Mouse (Mus musculus) adrenal gland, adult 2 months (tissue): ENCODE results near the gene Gm20503. TPM values are rescaled to one million over a fixed set of nuclear protein-coding genes. Genes with fewer than 3 reads are reported as not detected.

Experiments
- polyA plus RNA-seq: library from polyadenylated mRNA; depleted of rRNA; stranded (reverse); fragments of >200 nt; gene quantifications from 2 replicates; pipeline ENCODE4 v1.2.3, GENCODE M21; 2012; rRNA removed
- total RNA-seq, 2 experiments: library from RNA; stranded (reverse); gene quantifications; 2 replicates each; pipeline ENCODE4 v1.2.3; 2021

Gene Gm20503
- total and polyA plus RNA-seq, 3 experiments, result 2.9 TPM; not detected in 2

Other genes starting within 250 kb of the Gm20503 start
- under 1 TPM; 0.07 to 0.35 TPM for gene Olfr267, start 215.5 kb upstream of the Gm20503 start, total RNA-seq
- gene Olfr267, start 215.5 kb upstream of the Gm20503 start, polyA plus RNA-seq, result not detected in 2 replicates
- gene Ecpas, start 90.5 kb upstream of the Gm20503 start, total RNA-seq, result 100 to 1,000 TPM; 132 to 194 TPM
- gene Ecpas, start 90.5 kb upstream of the Gm20503 start, polyA plus RNA-seq, result 55.6 and 63.9 TPM in 2 replicates
- gene Zkscan16, start 59.6 kb upstream of the Gm20503 start, total RNA-seq, result 1 to 10 TPM; 3.1 to 3.5 TPM
- gene Zkscan16, start 59.6 kb upstream of the Gm20503 start, polyA plus RNA-seq, result 0.17 TPM in 1 of 2 replicates, not detected in the other
- gene Ptgr1, start 16.1 kb upstream of the Gm20503 start, total RNA-seq, result 10 to 100 TPM; 12.1 to 26.9 TPM
- 2.0 and 2.4 TPM in 2 replicates for gene Ptgr1, start 16.1 kb upstream of the Gm20503 start, polyA plus RNA-seq
- 10 to 100 TPM; 16.8 to 20.5 TPM for gene Dnajc25, start 8.1 kb upstream of the Gm20503 start, total RNA-seq
- 6.9 and 7.3 TPM in 2 replicates for gene Dnajc25, start 8.1 kb upstream of the Gm20503 start, polyA plus RNA-seq
- gene Gng10, start 31.9 kb downstream of the Gm20503 start, total RNA-seq, result 10 to 100 TPM; 25.1 to 38.3 TPM
- 21.4 and 27.8 TPM in 2 replicates for gene Gng10, start 31.9 kb downstream of the Gm20503 start, polyA plus RNA-seq
- gene AI481877, start 135.8 kb downstream of the Gm20503 start, total RNA-seq, result not detected
- not detected in 2 replicates for gene AI481877, start 135.8 kb downstream of the Gm20503 start, polyA plus RNA-seq
- gene Ugcg, start 186.0 kb downstream of the Gm20503 start, total RNA-seq, result 10 to 100 TPM; 26.5 to 44.3 TPM
- 41.7 and 49.9 TPM in 2 replicates for gene Ugcg, start 186.0 kb downstream of the Gm20503 start, polyA plus RNA-seq